Mouse (Mus musculus) neural tube, embryonic 14.5 days (tissue): Measurements from ENCODE around the gene Mrpl1. TPM values are rescaled to one million over a fixed set of nuclear protein-coding genes. Genes with fewer than 3 reads are reported as not detected.

Experiments used
- ATAC-seq: fragments of 200-750 bp; cut with Nextera tagmentation; 2 replicates; pipeline ENCODE4 v1.8.0; 2017; ENCODE audit warnings: low read depth, mild to moderate bottlenecking, moderate TSS enrichment, moderate library complexity
- H3K27ac ChIP-seq: fragments of 300-500 bp; sonication (generic); 2 replicates; pipeline ENCODE4 v1.5.1; 2014; ENCODE audit warnings: low read depth, mild to moderate bottlenecking, control low read depth, low read length, moderate library complexity, mixed read lengths
- H3K27me3 ChIP-seq: fragments of 300-500 bp; sonication (generic); 2 replicates; pipeline ENCODE4 v1.6.1; 2014; ENCODE audit warnings: low read length; ENCODE audit not compliant: control insufficient read depth, insufficient read depth
- H3K36me3 ChIP-seq: fragments of 300-500 bp; sonication (generic); 2 replicates; pipeline ENCODE4 v1.6.1; 2014; ENCODE audit warnings: low read length, mixed read lengths; ENCODE audit not compliant: control insufficient read depth, insufficient read depth
- H3K4me1 ChIP-seq: fragments of 300-500 bp; sonication (generic); 2 replicates; pipeline ENCODE4 v1.6.1; 2014; ENCODE audit warnings: low read length; ENCODE audit not compliant: control insufficient read depth, insufficient read depth
- H3K4me2 ChIP-seq: fragments of 300-500 bp; sonication (generic); 2 replicates; pipeline ENCODE4 v1.6.1; 2014; ENCODE audit warnings: mild to moderate bottlenecking, low read depth, low read length, control low read depth
- H3K4me3 ChIP-seq: fragments of 300-500 bp; sonication (generic); 2 replicates; pipeline ENCODE4 v1.5.1; 2014; ENCODE audit warnings: low read depth, low read length, control low read depth, mixed read lengths
- H3K9ac ChIP-seq: fragments of 300-500 bp; sonication (generic); replicated peaks from 2 replicates; pipeline ENCODE4 v1.6.1; 2014; ENCODE audit warnings: low read depth, mild to moderate bottlenecking, control low read depth, low read length, mixed read lengths
- H3K9me3 ChIP-seq: fragments of 300-500 bp; sonication (generic); 2 replicates; pipeline ENCODE4 v1.6.1; 2016; ENCODE audit warnings: low read length; ENCODE audit not compliant: control insufficient read depth
- WGBS: fragments of 180-500 bp; shearing (Covaris S2); extraction: QIAGEN DNeasy Blood & Tissue Kit; methylation state at CpG from one replicate; pipeline ENCODE4 v1.1.7; 2014; 5-methylcytosine and 5-hydroxymethylcytosine counted together
- polyA plus RNA-seq: library from polyadenylated mRNA; unstranded; fragments of >200 nt; fragmentation: Nextera tagmentation; extraction: Ambion mirVana; gene quantifications from 2 replicates; pipeline ENCODE4 v1.2.1, GENCODE M21; 2014

Gene Mrpl1
- polyA plus RNA-seq, 1 experiment from 2014 or later = 17.7 TPM

GRCm38 (mm10) chr5:96221298-96221697 is 12.0 kb downstream of the Mrpl1 start:
- Histone ChIP-seq H3K4me3 (no peak overlapping the region), H3K9me3 (no peaks in the 10 kb centered on the region), H3K36me3 (peaks cover 8% of the 10 kb centered on the region; the same call in 1 of the 2 replicates), H3K27me3 (no peaks in the 10 kb centered on the region), H3K4me2 (no peak overlapping the region), H3K9ac (no peak overlapping the region), H3K4me1 (no peaks in the 10 kb centered on the region), H3K27ac (no peak overlapping the region)
- ATAC-seq = no peak
- WGBS = 97% methylated on average over 1 of the region's 1 CpGs

- WGBS = 63% methylated on average over 5 of the region's 5 CpGs
- no peak overlapping the region for H3K27ac ChIP-seq
- peak; percentile 54; the same call in 1 of the 2 replicates for ATAC-seq
Measured at GRCm38 (mm10) chr5:96221812-96222585, 12.7 kb downstream of the Mrpl1 start.

GRCm38 (mm10) chr5:96222964-96223363 is 13.7 kb downstream of the Mrpl1 start:
- H3K9ac ChIP-seq = no peak overlapping the region
- H3K36me3 ChIP-seq = peaks cover 8% of the 10 kb centered on the region; the same call in 1 of the 2 replicates
- H3K9me3 ChIP-seq = no peaks in the 10 kb centered on the region
- no peak for ATAC-seq
- H3K27ac ChIP-seq = no peak overlapping the region
- H3K4me3 ChIP-seq = no peak overlapping the region
- no peak overlapping the region for H3K4me2 ChIP-seq
- WGBS = 97% methylated on average over 3 of the region's 3 CpGs
- H3K27me3 ChIP-seq = no peaks in the 10 kb centered on the region
- no peaks in the 10 kb centered on the region for H3K4me1 ChIP-seq

More at GRCm38 (mm10) chr5:96221812-96222585, 12.7 kb downstream of the Mrpl1 start:
- no peak overlapping the region for H3K9ac ChIP-seq
- H3K27me3 ChIP-seq = no peaks in the 10 kb centered on the region
- no peaks in the 10 kb centered on the region for H3K9me3 ChIP-seq
- no peak overlapping the region for H3K4me2 ChIP-seq
- peaks cover 8% of the 10 kb centered on the region; the same call in 1 of the 2 replicates for H3K36me3 ChIP-seq
- H3K4me3 ChIP-seq = no peak overlapping the region
- no peaks in the 10 kb centered on the region for H3K4me1 ChIP-seq

GRCm38 (mm10) chr5:96226490-96226889 is 17.2 kb downstream of the Mrpl1 start:
- H3K9ac ChIP-seq = no peak overlapping the region
- H3K27me3 ChIP-seq = no peaks in the 10 kb centered on the region
- 97% methylated on average over 8 of the region's 8 CpGs for WGBS
- no peaks in the 10 kb centered on the region for H3K4me1 ChIP-seq
- H3K9me3 ChIP-seq = no peaks in the 10 kb centered on the region
- H3K36me3 ChIP-seq = peaks cover 16% of the 10 kb centered on the region
- H3K4me3 ChIP-seq = no peak overlapping the region
- H3K4me2 ChIP-seq = no peak overlapping the region
- no peak overlapping the region for H3K27ac ChIP-seq
- no peak for ATAC-seq

GRCm38 (mm10) chr5:96228967-96229366 is 19.7 kb downstream of the Mrpl1 start:
- no peak overlapping the region for H3K4me2 ChIP-seq
- no peaks in the 10 kb centered on the region for H3K27me3 ChIP-seq
- no peak overlapping the region for H3K9ac ChIP-seq
- no peak overlapping the region for H3K4me3 ChIP-seq
- peaks cover 16% of the 10 kb centered on the region for H3K36me3 ChIP-seq
- no peak for ATAC-seq
- WGBS = 98% methylated on average over 2 of the region's 2 CpGs
- H3K27ac ChIP-seq = no peak overlapping the region
- no peaks in the 10 kb centered on the region for H3K9me3 ChIP-seq
- H3K4me1 ChIP-seq = no peaks in the 10 kb centered on the region

GRCm38 (mm10) chr5:96238797-96239196 is 29.5 kb downstream of the Mrpl1 start:
- 95% methylated on average over 5 of the region's 5 CpGs for WGBS
- ATAC-seq = no peak

GRCm38 (mm10) chr5:96240856-96241255 is 31.6 kb downstream of the Mrpl1 start:
- no peak overlapping the region for H3K27ac ChIP-seq
- H3K4me3 ChIP-seq = no peak overlapping the region
- H3K4me2 ChIP-seq = no peak overlapping the region
- H3K4me1 ChIP-seq = no peaks in the 10 kb centered on the region
- 0 out of 2 replicates have a peak, but pooled peaks cover 8% of the 10 kb centered on the region for H3K36me3 ChIP-seq
- 84% methylated on average over 1 of the region's 1 CpGs for WGBS
- H3K9ac ChIP-seq = no peak overlapping the region
- ATAC-seq = no peak
- no peaks in the 10 kb centered on the region for H3K27me3 ChIP-seq
- no peaks in the 10 kb centered on the region for H3K9me3 ChIP-seq

More at GRCm38 (mm10) chr5:96238797-96239196, 29.5 kb downstream of the Mrpl1 start:
- no peak overlapping the region for H3K4me3 ChIP-seq
- no peak overlapping the region for H3K4me2 ChIP-seq
- H3K27ac ChIP-seq = no peak overlapping the region
- H3K27me3 ChIP-seq = no peaks in the 10 kb centered on the region
- no peaks in the 10 kb centered on the region for H3K4me1 ChIP-seq
- H3K9ac ChIP-seq = no peak overlapping the region
- H3K9me3 ChIP-seq = no peaks in the 10 kb centered on the region
- H3K36me3 ChIP-seq = 0 out of 2 replicates have a peak, but pooled peaks cover 8% of the 10 kb centered on the region

GRCm38 (mm10) chr5:96244511-96244910 is 35.2 kb downstream of the Mrpl1 start:
- no peak overlapping the region for H3K27ac ChIP-seq
- no peak for ATAC-seq
- H3K9ac ChIP-seq = no peak overlapping the region
- no peaks in the 10 kb centered on the region for H3K36me3 ChIP-seq
- H3K4me1 ChIP-seq = no peaks in the 10 kb centered on the region
- H3K4me2 ChIP-seq = no peak overlapping the region
- 94% methylated on average over 1 of the region's 1 CpGs for WGBS
- no peaks in the 10 kb centered on the region for H3K27me3 ChIP-seq
- no peak overlapping the region for H3K4me3 ChIP-seq
- no peaks in the 10 kb centered on the region for H3K9me3 ChIP-seq

GRCm38 (mm10) chr5:96253995-96254394 is 44.7 kb downstream of the Mrpl1 start:
- ATAC-seq = no peak
- WGBS = 90% methylated on average over 2 of the region's 2 CpGs

More at GRCm38 (mm10) chr5:96253995-96254394, 44.7 kb downstream of the Mrpl1 start:
- no peaks in the 10 kb centered on the region for H3K27me3 ChIP-seq
- no peaks in the 10 kb centered on the region for H3K36me3 ChIP-seq
- H3K4me3 ChIP-seq = no peak overlapping the region
- no peak overlapping the region for H3K4me2 ChIP-seq
- H3K4me1 ChIP-seq = no peaks in the 10 kb centered on the region
- H3K9ac ChIP-seq = no peak overlapping the region
- H3K9me3 ChIP-seq = no peaks in the 10 kb centered on the region
- H3K27ac ChIP-seq = no peak overlapping the region
